Mouse (Mus musculus) lung, embryonic 16.5 days (tissue): ENCODE measurements at regions not wholly inside any gene's neighbourhood (a gene's known extent, or its start where the extent isn't known, plus 50 kb on each side); places are given as distances from the start of the nearest gene placed in this dataset.

ENCODE experiments used
- ATAC-seq: fragments of 200-750 bp; cut with Nextera tagmentation; 2 replicates; pipeline ENCODE4 v1.8.0; 2017; ENCODE audit warnings: low read depth, mild to moderate bottlenecking, moderate library complexity
- H3K27ac ChIP-seq: fragments of 300-500 bp; sonication (generic); 2 replicates; pipeline ENCODE4 v1.5.1; 2014; ENCODE audit warnings: mild to moderate bottlenecking, control low read depth, low read length
- H3K27me3 ChIP-seq: fragments of 300-500 bp; sonication (generic); 2 replicates; pipeline ENCODE4 v1.6.1; 2014; ENCODE audit warnings: low read depth, low read length, mixed read lengths; ENCODE audit not compliant: control insufficient read depth, insufficient read depth
- H3K36me3 ChIP-seq: fragments of 300-500 bp; sonication (generic); 2 replicates; pipeline ENCODE4 v1.6.1; 2014; ENCODE audit warnings: low read length; ENCODE audit not compliant: control insufficient read depth, insufficient read depth
- H3K4me1 ChIP-seq: fragments of 300-500 bp; sonication (generic); replicated peaks from 2 replicates; pipeline ENCODE4 v1.6.1; 2014; ENCODE audit warnings: low read length, mixed read lengths; ENCODE audit not compliant: control insufficient read depth, insufficient read depth
- H3K4me2 ChIP-seq: fragments of 300-500 bp; sonication (generic); 2 replicates; pipeline ENCODE4 v1.6.1; 2014; ENCODE audit warnings: low read depth, low read length, control low read depth
- H3K4me3 ChIP-seq: fragments of 300-500 bp; sonication (generic); 2 replicates; pipeline ENCODE4 v1.5.1; 2014; ENCODE audit warnings: mild to moderate bottlenecking, low read length, control low read depth
- H3K9ac ChIP-seq: fragments of 300-500 bp; sonication (generic); 2 replicates; pipeline ENCODE4 v1.6.1; 2014; ENCODE audit warnings: low read length, control low read depth
- H3K9me3 ChIP-seq: fragments of 300-500 bp; sonication (generic); 2 replicates; pipeline ENCODE4 v1.6.1; 2016; ENCODE audit warnings: low read length; ENCODE audit not compliant: control insufficient read depth
- WGBS: fragments of 180-500 bp; shearing (Covaris S2); extraction: QIAGEN DNeasy Blood & Tissue Kit; methylation state at CpG from one replicate; pipeline ENCODE4 v1.1.7; 2014; 5-methylcytosine and 5-hydroxymethylcytosine counted together

- WGBS = 70% methylated on average over 2 of the region's 2 CpGs
- H3K27me3 ChIP-seq = no peaks in the 10 kb centered on the region
- no peak for ATAC-seq
- no peak overlapping the region for H3K4me3 ChIP-seq
- H3K9ac ChIP-seq = no peak overlapping the region
- no peak overlapping the region for H3K4me2 ChIP-seq
- H3K4me1 ChIP-seq = no peaks in the 10 kb centered on the region
- H3K9me3 ChIP-seq = peaks cover 13% of the 10 kb centered on the region
- no peaks in the 10 kb centered on the region for H3K36me3 ChIP-seq
- H3K27ac ChIP-seq = no peak overlapping the region
Measured at GRCm38 (mm10) chr16:7518711-7519110, 906.2 kb downstream of the Tmem114 start.
